Mouse (Mus musculus) layer of hippocampus, adult 11-12 months (tissue): Measurements from ENCODE around the gene Camk1d.
"Not testable (repeated sequence)": the region's sequence is repeated elsewhere in the genome, so short reads cannot be mapped to it uniquely, and the experiment has no call there.

Source experiments
- DNase-seq: peaks from one replicate; pipeline ENCODE4 v3.0.0; 2022; ENCODE audit warnings: low spot score

Gene Camk1d

DNA sequence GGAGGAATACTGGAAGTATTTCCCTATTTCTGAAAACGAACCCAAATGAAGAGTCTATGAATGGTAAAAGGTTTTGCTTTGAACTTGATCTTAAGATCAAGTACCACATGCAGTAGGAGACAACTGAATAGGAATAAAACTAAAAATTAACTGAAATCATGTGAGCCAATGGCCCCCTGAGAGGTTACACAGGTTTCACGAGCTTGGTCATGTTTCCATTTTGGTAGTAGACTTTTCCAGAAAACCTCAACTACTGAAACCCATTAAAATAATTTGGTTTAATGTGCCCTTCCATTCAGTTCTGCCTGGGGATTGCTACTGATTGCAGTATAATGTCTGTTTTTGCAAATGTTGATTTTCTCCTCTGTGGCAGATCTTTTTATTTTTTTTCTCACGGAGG, 316.8 kb downstream of the Camk1d start:
- DNase-seq, result no peak

DNA sequence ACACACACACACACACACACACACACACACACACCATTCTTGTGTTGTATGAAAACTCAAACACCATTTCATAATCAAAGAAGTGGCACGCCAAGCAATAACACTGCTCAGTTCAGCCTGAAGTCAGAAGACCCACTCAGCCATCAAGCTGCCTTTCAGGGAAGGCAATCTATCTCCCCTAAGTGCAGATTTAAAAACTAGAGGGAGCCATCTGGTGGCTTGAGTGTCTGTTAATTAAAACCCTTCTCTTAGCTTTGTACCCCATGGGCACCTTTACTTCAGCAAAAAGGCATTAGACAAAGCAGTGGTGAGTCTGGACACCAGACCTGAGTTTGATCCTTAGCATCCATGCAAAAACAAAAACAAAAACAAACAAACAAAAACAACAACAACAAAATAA, 317.9 kb downstream of the Camk1d start:
- DNase-seq, result no peak

DNA sequence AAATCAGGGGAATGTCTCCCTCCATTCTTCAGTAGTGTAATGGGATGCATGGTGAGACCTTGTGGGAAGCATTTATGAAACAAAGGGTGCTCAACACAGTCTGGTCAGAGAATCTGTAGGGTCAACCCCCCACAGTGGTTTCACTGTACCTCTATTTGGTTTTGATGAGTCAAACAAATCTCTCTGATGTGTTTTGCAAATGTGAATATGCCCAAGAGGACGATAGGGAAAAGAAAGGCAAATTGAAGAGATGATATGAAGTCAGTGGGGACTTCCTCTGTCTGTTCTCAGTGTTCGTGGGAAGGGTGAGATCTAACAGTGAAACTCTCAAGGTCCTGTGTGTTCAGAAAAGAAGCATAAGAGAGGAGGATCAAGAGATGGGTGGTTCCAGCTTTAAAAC, 318.4 kb downstream of the Camk1d start:
- DNase-seq, result no peak

DNA sequence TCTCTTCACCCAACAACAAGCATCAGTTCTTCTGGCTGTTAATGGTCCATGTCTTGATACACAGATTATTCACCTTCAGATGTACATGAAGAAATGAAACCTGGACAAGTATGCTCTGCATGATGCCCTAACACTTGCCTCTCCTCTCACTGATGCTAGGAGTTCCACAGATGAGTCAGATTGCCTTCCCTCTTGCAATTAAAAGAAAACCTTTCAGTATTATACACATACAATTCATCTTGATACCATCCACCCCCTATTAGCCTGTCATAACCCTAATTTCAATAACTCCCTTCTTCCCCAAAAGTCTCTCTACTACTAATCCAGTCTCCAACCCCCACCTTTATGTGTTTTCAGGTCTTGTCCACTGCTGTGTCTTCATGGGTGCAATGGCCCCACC, 321.4 kb downstream of the Camk1d start:
- DNase-seq, result no peak

DNA sequence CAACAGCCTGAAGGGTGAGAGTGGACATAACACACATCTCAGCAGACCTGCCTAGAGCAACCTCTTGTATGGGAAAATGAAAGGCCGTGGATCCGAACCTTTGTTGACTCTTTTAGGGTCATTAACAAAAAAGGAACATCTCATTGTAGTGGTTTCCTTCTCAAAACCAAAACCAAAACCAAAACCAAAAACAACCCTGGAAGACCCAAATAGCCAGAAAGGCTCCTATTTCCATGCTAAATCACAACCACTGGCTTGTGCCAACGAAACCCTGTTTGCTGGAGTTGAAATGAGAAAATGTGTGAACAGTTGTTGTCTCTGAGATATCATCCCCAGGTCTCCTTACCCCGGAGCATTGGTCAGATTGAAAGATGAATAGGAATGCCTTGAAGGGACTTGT, 321.8 kb downstream of the Camk1d start:
- no peak for DNase-seq

DNA sequence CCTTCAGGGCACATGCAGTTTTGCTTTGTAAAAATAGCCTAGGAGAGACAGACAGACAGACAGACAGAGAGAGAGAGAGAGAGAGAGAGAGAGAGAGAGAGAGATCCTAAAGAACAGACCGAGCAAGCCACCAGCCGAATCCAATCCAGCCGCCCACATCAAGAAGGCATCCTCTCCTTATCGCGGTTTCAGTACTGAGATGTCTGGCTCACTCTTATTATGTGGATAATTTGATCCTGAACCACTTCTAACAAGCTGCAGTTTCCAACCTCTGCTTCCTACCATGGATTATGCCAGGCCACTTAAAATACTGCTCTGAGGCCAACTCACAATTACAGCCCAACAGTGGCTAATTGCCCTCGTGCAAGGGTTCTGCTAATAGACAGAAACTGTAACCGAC, 325.9 kb downstream of the Camk1d start:
- DNase-seq, result no peak

DNA sequence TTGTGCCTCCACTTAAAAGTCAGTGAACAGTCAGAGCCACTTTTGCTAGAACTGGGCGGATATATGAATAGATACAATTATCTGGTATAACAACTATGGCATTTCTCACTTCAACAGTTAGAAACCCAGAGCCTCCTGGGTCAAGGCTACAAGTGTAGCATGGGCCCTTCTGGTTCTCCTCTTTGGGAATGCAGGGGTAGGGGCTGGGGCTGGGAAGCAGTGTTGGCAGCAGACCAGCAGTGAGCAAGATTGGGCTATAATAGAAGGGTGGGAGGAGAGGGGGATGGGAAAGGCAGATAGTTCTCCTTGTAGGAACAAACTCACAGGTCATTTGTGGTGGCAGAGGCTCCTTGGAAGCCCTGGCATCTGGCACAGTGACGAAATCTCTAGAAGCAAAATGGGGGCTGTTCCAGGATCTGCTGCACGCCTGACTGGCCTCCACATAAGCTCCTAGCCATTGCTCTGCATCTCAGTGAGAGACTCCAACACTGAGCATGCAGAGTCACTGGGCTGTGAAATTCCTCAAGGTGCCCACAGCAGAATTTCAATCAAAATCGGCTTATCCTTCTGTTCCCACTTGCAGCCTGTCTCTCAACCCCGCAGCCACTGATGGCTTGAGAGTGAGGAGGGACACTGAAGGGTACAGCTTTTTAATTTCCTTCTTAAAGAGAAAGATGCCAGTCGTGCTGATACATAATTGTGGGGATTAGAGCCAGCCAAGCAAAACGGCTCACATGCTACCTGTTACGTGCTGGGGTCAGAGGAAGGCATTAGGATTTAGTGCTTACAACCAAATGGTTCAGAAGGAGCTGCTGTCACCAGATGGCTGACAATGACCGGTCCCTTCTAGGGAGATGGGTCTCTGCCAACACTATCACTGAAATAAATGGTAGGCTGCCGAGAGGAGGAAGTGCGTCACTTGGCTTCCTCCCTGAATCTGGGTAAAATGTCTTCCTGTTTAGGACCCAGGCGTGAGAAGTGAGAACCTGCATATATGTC, 332.3 kb downstream of the Camk1d start:
- DNase-seq, result no peak

DNA sequence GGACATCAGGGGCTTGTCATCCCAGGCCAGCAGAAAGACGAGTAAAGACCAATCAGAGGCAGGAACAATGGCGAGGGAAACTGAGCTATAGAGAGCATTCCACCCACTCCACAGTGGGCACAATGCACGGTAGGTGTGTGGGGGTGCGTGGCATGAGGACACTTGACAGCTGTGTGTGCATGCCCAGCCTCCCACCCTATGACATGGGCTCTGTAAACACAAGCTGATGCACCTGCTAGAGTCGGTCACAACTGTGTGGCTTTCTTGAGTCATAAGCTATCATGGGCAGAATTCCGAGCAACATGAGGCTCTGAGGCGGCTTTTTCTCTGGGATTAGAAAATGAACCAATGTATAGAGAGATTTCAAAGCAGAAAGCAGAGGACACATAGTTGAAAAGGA, 333.3 kb downstream of the Camk1d start:
- DNase-seq, result peak; percentile 14

DNA sequence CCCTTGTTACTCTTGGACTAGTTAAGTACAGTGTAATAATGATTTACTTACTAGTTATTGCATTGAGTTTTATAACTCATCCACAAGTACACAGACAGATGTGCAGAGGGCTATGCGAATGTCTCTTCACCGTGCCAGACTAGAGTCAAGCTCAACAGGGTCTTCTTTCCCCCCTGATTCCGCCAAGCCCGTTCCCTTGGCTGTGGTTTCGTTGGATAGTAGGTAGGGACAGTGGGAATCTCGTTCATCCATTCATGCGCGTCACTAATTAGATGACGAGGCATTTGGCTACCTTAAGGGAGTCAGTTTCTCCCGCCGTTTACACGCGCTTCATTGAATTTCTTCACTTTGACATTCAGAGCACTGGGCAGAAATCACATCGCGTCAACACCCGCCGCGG, 335.4 kb downstream of the Camk1d start:
- DNase-seq, result not testable (repeated sequence)

DNA sequence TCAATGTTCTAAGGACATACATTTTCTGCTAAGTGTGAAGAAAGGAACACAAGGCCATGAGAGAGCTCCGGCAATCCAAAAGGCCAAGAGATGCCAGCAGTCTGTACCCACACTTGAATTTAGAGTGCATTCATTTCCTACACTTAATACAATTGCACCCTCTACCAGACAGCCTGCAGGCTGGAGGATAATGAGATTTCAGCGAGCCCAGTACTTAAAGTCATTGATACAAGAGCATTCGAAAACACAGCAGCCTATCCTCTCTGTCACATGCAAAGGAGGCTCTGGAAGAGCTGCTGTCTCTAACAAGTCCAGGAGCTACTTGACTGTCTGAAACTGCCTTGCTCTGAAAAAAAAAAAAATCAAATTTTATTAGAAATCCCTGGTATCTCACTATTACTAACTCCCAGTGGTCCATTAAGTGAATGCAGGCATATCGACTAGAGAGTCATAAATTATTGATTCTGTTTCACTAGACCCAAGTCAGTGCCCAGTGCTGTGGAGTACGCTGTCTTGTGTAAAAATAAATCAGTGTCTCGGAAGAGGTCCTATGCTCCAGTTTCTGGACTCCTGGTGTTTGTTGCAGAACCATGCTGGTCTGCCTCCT, 336.1 kb downstream of the Camk1d start:
- no peak for DNase-seq

DNA sequence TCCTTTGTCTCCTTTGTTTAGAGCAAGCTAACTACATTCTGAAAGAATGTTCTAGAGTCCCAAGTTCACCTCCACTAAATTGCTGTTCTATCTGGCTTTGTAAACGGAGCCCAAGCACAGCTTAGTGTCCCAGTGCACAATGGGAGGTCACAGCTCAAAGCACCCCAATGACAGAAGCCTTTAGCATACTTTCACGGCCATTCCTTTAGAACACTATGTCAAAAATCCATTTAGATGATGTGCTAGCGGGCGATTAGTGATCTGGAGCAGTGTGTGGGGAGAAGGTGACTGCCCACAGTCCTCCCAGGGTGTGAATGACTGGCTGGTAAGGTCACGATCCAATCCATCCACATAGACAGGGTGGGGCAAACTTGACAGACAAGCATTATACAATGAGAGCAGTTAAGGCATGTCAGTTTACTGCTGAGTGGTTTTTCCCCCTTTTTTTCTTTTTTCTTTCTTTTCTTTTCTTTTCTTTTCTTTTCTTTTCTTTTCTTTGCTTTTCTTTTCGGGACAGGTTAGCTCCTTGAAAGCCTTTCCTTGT, 341.4 kb downstream of the Camk1d start:
- DNase-seq, result no peak

DNA sequence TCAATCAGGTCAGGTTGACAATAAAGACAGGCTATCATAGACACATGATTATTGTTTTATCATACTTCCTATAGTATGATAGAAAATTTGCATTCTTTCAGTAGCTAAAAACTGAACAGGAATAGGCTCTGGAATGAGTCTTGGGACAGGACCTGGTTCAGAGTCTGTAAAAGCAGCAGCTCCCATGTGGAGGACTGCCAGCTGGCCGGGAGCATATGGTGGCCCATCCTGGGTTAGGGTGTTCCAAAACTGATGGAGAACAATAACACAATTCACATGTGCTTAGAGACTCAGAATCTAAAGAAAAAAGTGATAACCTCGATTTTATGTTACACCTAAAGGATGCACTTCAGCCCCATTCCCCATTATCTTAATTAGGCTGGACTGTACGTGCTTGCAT, 343.0 kb downstream of the Camk1d start:
- DNase-seq, result no peak

DNA sequence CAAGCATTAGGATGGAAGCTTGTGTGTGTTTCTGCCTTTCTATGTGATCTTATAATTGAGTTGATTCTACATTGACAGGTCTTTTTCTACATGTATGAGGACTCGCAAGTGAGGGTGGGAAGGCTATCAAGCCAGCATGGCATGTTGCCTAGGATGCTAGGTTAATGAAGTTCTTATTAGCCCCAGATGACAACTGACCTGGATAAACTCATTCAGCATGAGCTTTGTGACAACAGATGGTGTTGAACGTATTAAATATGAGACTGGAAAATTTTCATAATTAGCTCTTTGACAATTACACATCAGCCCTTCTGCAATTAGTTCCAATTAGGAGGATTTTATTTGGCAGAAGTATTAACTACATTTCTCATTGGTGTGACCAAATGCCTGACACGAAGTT, 343.7 kb downstream of the Camk1d start:
- no peak for DNase-seq

DNA sequence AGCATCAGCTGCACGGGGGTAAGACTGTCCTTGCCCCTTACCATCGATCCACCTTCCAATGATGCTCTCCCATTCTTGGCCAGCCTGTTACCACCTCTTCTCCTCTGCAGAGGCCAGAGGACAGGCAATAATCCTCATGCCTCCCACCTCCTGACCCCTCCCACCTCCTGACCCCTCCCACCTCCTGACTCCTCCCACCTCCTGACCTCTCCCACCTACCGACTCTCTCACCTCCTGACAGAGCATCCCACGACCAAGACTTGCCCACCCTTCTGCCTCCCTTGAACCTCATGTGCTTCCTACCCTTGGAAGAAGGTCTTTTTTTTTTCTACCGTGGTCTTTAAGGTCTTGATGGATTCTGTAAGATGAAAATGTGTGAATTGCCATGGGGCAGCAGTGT, 350.5 kb downstream of the Camk1d start:
- no peak for DNase-seq

DNA sequence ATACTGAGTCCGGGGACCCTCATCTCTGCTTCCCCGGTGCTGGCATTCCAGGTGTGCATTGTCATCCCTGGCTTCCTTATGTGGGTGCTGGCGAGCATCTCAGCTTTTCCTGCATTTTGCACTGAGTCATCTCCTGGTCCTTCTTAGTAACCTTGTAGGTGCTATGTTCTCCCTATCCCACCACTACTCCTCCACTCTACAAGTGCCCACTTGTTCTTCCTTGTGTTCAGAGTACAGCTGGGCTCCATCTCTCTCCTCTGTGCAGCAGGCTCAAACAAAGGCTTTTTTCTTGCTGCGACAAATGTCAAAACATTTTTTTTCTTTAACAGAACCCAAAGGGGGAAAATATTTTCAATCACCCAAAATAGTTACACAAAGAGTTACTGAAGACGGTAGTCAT, 356.3 kb downstream of the Camk1d start:
- DNase-seq, result no peak

DNA sequence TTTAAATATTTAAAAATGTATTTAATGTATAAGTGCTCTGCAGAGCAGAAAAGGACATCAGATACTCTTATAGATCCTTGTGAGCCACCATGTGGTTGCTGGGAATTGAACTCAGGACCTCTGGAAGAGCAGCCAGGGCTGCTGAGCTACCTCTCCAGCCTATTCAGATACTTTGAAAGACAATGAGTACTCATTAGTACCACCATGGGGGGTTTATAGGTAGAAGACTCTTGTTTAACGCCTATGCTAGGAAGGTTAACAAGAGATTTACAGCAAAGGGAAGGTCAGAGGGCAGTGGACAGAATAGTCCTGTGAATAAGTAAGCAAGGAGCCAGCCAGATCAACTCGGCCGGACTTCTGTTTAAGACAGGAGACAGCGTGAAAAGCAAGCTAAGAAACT, 357.3 kb downstream of the Camk1d start:
- DNase-seq, result no peak

DNA sequence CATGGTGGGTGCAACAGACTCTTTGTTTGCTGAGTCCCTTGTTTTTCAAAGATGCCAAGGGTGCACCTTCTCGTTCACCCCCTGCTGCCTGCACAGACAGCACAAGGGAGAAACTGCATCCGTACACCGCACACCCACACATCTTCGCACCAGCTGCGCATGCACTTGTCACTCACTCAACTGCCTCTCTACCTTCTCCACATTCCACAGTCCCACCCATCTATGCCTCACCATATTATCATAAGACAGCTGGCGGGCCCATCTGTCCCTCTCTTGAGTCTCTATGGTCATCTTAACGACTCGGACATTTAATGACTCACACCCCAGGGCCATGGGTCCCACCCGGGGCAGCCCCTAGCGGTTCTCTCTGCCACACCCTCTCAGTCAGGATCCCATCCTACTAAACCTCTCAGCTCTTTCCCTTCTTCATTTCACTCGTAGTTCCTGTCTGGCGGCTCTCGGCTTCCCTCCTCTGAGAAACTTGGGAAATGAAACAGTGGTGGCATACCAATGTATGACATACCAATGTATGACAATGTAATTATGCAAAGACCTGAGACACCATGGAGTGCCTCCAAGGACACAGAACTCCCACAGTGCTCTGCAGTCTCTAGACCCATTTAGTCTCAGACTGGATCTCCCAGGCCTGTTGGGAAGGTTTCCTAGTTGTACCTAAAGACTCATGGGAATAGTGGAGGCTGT, 361.3 kb downstream of the Camk1d start:
- DNase-seq, result no peak

DNA sequence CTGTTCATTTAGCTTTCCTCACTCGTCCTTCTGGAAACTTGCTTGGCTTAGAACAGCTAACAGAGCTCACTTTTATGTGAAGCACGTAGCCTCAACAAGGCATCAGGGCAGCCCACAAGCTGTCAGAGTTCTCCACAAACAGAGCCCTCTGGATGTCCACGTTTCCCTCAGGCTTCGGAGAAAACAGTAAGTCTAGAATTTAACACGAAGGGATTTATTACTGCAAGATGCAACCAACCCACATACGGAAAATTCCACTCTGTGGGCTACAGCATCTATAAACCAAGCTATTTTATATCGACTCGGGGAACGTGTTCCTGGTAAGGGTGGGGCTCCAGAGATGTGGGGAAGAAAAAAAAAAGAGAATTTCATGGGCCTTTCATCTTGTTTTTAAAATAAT, 369.0 kb downstream of the Camk1d start:
- no peak for DNase-seq

DNA sequence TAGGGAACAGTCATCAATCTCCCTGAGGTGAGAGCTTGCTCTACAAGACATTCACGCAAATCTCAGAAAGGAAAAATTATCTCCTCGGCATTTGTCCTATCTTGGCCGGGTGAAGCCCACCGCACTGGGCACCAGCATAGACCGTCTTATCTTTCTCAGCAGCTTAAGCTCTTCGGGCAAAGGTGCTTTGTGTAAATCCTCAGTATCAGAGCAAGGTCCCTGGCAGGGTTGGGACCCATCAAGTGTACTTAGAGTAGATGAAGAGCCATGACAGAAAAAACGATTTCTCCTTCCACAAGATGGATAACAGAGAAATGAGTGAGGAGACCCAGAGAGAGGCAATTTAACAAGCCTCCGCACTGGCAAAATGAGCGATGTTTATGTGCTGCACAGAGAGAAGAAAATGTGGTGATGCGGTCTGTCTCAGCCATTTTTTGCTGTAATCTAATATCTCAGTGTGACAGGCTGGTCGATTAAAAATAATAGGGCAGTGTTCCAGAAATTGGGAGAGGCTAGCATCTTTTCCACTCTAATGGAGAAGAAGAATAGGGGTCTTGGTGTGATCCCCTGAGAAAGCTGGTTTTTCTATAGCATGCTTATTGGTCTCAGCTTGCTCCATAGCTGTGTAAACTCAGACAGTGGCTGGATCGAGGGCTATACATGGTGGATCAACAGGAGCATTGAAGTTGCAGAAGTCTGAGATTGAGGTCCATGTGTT, 386.6 kb downstream of the Camk1d start:
- no peak for DNase-seq

DNA sequence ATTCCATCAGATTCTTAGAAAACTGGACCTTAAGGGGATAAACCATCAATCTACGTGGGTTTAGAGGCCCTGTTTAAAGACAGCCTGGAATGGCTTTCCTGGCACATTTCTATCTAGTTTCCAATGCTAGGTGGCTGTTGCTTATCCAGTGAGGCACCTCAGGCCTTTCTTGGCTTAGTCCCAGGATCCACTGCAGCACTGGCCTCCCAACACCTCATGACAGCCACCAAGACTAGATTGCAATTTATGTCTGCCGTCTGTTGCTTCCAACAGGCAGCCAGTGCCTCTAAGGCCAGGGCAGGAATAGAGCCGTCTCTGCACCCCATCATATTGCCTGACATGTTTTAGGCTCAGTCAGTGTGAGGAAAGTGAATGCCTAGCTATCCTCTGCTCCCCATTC, 389.5 kb downstream of the Camk1d start:
- no peak for DNase-seq

DNA sequence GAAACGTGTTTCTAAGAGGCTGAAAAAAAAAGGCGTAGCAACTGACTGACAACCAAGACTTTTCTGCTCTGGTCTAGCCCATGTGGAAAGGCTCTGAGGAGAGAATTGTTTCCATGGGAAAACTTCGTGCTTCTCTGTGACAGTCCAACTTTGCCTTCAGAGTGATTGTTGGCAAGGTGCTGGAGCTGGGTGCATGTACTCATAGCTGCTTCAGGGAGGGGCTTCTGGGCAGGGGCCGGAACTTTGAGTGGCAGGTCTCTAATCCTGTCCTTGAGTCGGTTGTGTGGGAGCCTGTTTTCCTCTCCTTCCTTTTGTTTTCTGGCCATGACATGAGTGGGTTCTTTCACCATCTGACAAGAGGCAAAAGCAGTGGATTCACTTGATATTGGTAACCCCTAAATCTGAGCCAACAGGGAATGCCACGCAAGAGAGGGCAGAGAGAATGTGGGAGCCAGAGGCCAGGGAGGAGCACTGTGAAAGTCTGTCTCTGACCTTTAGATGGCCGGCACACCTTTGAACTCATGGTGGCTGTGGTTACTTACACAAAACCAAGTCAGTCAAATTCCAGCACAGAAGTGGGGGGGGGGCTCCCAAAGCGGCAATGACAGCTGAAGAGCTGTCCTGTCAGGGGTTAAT, 392.5 kb downstream of the Camk1d start:
- DNase-seq, result no peak

DNA sequence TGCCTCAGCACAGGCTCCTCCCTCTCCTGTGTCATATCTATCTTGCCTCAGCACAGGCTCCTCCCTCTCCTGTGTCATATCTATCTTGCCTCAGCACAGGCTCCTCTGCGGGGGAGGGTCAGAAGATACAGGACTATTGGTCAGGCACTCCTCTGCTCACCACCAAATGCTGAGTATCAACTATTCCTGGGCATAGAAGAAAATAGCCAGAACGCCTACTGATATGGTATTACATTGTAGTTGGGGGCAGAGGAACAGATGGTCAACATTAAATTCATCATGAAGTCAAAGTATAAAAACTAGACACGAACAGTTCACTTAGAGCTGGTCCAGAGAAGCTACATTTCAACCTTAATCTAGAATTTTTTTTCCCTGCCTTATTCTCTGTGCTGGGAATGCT, 395.2 kb downstream of the Camk1d start:
- no peak for DNase-seq
